Mouse (Mus musculus): ENCODE results near the gene Brix1. TPM values are rescaled to one million over a fixed set of nuclear protein-coding genes. Genes with fewer than 3 reads are reported as not detected.

Gene Brix1
- polyA plus RNA-seq, 1 experiment, result 4.1 TPM

- H3K4me3 ChIP-seq (ENCODE audit: control insufficient read depth, low read depth, low read length), result no peak overlapping the region
- peaks cover 5% of the 10 kb centered on the region for H3K36me3 ChIP-seq (ENCODE audit: control insufficient read depth, insufficient read depth, low read length)
- no peak overlapping the region for H3K27ac ChIP-seq (ENCODE audit: control insufficient read depth, insufficient read depth, low read depth, low read length)
- no peaks in the 10 kb centered on the region for H3K27me3 ChIP-seq (ENCODE audit: control insufficient read depth, insufficient read depth, low read length)
- no peaks in the 10 kb centered on the region for H3K4me1 ChIP-seq (ENCODE audit: control insufficient read depth, insufficient read depth, low read length)
- TF ChIP-seq POLR2A (IDR thresholded peaks at IDR 0.05; ENCODE audit: control insufficient read depth, low read depth, low read length) (no peak), CTCF (IDR thresholded peaks at IDR 0.05; ENCODE audit: control insufficient read depth, insufficient read depth, insufficient replicate concordance, low read depth, low read length) (no peak)
Measured at GRCm38 (mm10) chr15:10460986-10461385, 24.8 kb downstream of the Brix1 start.

GRCm38 (mm10) chr15:10447102-10447501 is 38.6 kb downstream of the Brix1 start:
- Histone ChIP-seq H3K27me3 (ENCODE audit: control insufficient read depth, insufficient read depth, low read length) (no peaks in the 10 kb centered on the region), H3K4me1 (ENCODE audit: control insufficient read depth, insufficient read depth, low read length) (no peaks in the 10 kb centered on the region), H3K4me3 (ENCODE audit: control insufficient read depth, low read depth, low read length) (no peak overlapping the region), H3K27ac (ENCODE audit: control insufficient read depth, insufficient read depth, low read depth, low read length) (no peak overlapping the region), H3K36me3 (ENCODE audit: control insufficient read depth, insufficient read depth, low read length) (no peaks in the 10 kb centered on the region; the same call in none of the 2 replicates)
- TF ChIP-seq CTCF (IDR thresholded peaks at IDR 0.05; ENCODE audit: control insufficient read depth, insufficient read depth, insufficient replicate concordance, low read depth, low read length) (no peak), POLR2A (IDR thresholded peaks at IDR 0.05; ENCODE audit: control insufficient read depth, low read depth, low read length) (no peak)

- no peaks in the 10 kb centered on the region; the same call in 1 of the 2 replicates for H3K36me3 ChIP-seq (ENCODE audit: control insufficient read depth, insufficient read depth, low read length)
- no peak overlapping the region for H3K4me3 ChIP-seq (ENCODE audit: control insufficient read depth, low read depth, low read length)
- H3K27ac ChIP-seq (ENCODE audit: control insufficient read depth, insufficient read depth, low read depth, low read length), result no peak overlapping the region
- H3K4me1 ChIP-seq (ENCODE audit: control insufficient read depth, insufficient read depth, low read length), result no peaks in the 10 kb centered on the region
- TF ChIP-seq POLR2A (IDR thresholded peaks at IDR 0.05; ENCODE audit: control insufficient read depth, low read depth, low read length) (no peak), CTCF (IDR thresholded peaks at IDR 0.05; ENCODE audit: control insufficient read depth, insufficient read depth, insufficient replicate concordance, low read depth, low read length) (no peak)
- H3K27me3 ChIP-seq (ENCODE audit: control insufficient read depth, insufficient read depth, low read length), result no peaks in the 10 kb centered on the region
Measured at GRCm38 (mm10) chr15:10442275-10442674, 43.5 kb downstream of the Brix1 start.

- H3K36me3 ChIP-seq (ENCODE audit: control insufficient read depth, insufficient read depth, low read length), result no peaks in the 10 kb centered on the region
- TF ChIP-seq CTCF (IDR thresholded peaks at IDR 0.05; ENCODE audit: control insufficient read depth, insufficient read depth, insufficient replicate concordance, low read depth, low read length), result no peak
- no peak for TF ChIP-seq POLR2A (IDR thresholded peaks at IDR 0.05; ENCODE audit: control insufficient read depth, low read depth, low read length)
- no peaks in the 10 kb centered on the region for H3K4me1 ChIP-seq (ENCODE audit: control insufficient read depth, insufficient read depth, low read length)
- H3K27ac ChIP-seq (ENCODE audit: control insufficient read depth, insufficient read depth, low read depth, low read length), result no peak overlapping the region
- H3K27me3 ChIP-seq (ENCODE audit: control insufficient read depth, insufficient read depth, low read length), result no peaks in the 10 kb centered on the region
- no peak overlapping the region for H3K4me3 ChIP-seq (ENCODE audit: control insufficient read depth, low read depth, low read length)
Measured at GRCm38 (mm10) chr15:10441493-10441892, 44.3 kb downstream of the Brix1 start.

GRCm38 (mm10) chr15:10439963-10440362 is 45.8 kb downstream of the Brix1 start:
- no peaks in the 10 kb centered on the region for H3K27me3 ChIP-seq (ENCODE audit: control insufficient read depth, insufficient read depth, low read length)
- no peaks in the 10 kb centered on the region for H3K4me1 ChIP-seq (ENCODE audit: control insufficient read depth, insufficient read depth, low read length)
- no peak overlapping the region for H3K4me3 ChIP-seq (ENCODE audit: control insufficient read depth, low read depth, low read length)
- H3K36me3 ChIP-seq (ENCODE audit: control insufficient read depth, insufficient read depth, low read length), result no peaks in the 10 kb centered on the region
- no peak for TF ChIP-seq CTCF (IDR thresholded peaks at IDR 0.05; ENCODE audit: control insufficient read depth, insufficient read depth, insufficient replicate concordance, low read depth, low read length)
- no peak for TF ChIP-seq POLR2A (IDR thresholded peaks at IDR 0.05; ENCODE audit: control insufficient read depth, low read depth, low read length)
- H3K27ac ChIP-seq (ENCODE audit: control insufficient read depth, insufficient read depth, low read depth, low read length), result no peak overlapping the region

GRCm38 (mm10) chr15:10436893-10437292 is 48.9 kb downstream of the Brix1 start:
- H3K4me3 ChIP-seq (ENCODE audit: control insufficient read depth, low read depth, low read length), result no peak overlapping the region
- H3K27me3 ChIP-seq (ENCODE audit: control insufficient read depth, insufficient read depth, low read length), result no peaks in the 10 kb centered on the region
- no peaks in the 10 kb centered on the region for H3K4me1 ChIP-seq (ENCODE audit: control insufficient read depth, insufficient read depth, low read length)
- no peaks in the 10 kb centered on the region for H3K36me3 ChIP-seq (ENCODE audit: control insufficient read depth, insufficient read depth, low read length)
- H3K27ac ChIP-seq (ENCODE audit: control insufficient read depth, insufficient read depth, low read depth, low read length), result no peak overlapping the region
- TF ChIP-seq POLR2A (IDR thresholded peaks at IDR 0.05; ENCODE audit: control insufficient read depth, low read depth, low read length) (no peak), CTCF (IDR thresholded peaks at IDR 0.05; ENCODE audit: control insufficient read depth, insufficient read depth, insufficient replicate concordance, low read depth, low read length) (no peak)

GRCm38 (mm10) chr15:10426545-10427266 is 59.0 kb downstream of the Brix1 start:
- TF ChIP-seq POLR2A (IDR thresholded peaks at IDR 0.05; ENCODE audit: control insufficient read depth, low read depth, low read length), result no peak
- no peak overlapping the region for H3K27ac ChIP-seq (ENCODE audit: control insufficient read depth, insufficient read depth, low read depth, low read length)
- no peaks in the 10 kb centered on the region for H3K27me3 ChIP-seq (ENCODE audit: control insufficient read depth, insufficient read depth, low read length)
- H3K36me3 ChIP-seq (ENCODE audit: control insufficient read depth, insufficient read depth, low read length), result no peaks in the 10 kb centered on the region
- H3K4me1 ChIP-seq (ENCODE audit: control insufficient read depth, insufficient read depth, low read length), result no peaks in the 10 kb centered on the region
- no peak overlapping the region for H3K4me3 ChIP-seq (ENCODE audit: control insufficient read depth, low read depth, low read length)

Measured in testis, adult 2 months (tissue).